Mouse (Mus musculus) cerebral cortex, adult 2 months (tissue): ENCODE data around the gene Tbc1d10a.

ENCODE experiments used
- WGBS: fragments of 180-500 bp; shearing (Covaris S2); methylation state at CpG from one replicate; pipeline ENCODE4 v1.1.7; 2018; 5-methylcytosine and 5-hydroxymethylcytosine counted together

Gene Tbc1d10a

DNA sequence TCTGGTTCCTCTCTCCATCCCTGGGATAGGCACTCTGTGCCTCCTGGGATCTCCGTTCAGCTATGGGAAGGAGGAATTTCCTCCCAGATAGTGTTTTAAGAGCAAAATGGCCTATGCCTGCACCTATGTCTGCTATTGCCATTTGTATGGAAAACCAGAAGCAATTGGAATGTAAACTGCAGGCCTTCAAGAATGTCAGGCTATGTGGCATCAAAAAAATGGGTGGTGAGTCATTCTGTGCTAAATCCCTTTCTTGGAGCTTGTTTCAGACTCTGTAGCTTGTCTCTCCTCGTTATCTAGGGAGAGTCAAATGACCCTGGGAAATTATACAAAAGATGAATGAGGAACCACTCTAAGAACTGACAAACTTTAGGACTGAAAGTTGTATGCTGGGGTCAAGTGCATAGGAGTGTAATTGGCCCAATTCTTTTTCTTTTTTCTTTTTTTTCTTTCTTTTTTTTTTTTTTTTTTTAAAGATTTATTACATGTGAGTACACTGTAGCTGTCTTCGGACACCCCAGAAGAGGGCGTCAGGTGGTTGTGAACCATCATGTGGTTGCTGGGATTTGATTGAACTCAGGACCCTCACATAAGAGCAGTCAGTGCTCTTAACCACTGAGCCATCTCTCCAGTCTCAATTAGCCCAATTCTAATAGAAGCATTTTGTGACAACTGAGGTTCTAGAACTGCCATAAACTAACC lies 2.2 kb upstream of the Tbc1d10a start:
- WGBS: 53% methylated on average over 4 of the region's 4 CpGs

DNA sequence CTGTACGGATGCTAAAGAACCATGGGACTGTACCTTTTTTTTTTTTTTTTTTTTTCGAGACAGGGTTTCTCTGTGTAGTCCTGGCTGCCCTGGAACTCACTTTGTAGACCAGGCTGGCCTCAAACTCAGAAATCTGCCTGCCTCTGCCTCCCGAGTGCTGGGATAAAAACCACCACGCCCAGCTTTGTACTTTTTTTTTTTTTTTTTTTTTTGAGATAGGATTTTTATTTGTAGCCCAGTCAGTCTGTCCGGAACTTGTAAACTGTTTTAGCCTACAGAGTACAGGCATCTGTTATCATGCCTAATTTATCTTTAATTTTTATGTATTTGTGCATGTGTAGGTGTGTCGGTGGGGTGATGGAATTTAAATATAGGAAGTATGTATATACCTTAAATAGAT lies 1.1 kb upstream of the Tbc1d10a start:
- 65% methylated on average over 6 of the region's 6 CpGs for WGBS

GRCm38 (mm10) chr11:4187318-4187700 lies 720 bp downstream of the Tbc1d10a start:
- WGBS: 17% methylated on average over 9 of the region's 9 CpGs

GRCm38 (mm10) chr11:4189182-4189581 lies 2.6 kb downstream of the Tbc1d10a start:
- WGBS: 75% methylated on average over 6 of the region's 6 CpGs

DNA sequence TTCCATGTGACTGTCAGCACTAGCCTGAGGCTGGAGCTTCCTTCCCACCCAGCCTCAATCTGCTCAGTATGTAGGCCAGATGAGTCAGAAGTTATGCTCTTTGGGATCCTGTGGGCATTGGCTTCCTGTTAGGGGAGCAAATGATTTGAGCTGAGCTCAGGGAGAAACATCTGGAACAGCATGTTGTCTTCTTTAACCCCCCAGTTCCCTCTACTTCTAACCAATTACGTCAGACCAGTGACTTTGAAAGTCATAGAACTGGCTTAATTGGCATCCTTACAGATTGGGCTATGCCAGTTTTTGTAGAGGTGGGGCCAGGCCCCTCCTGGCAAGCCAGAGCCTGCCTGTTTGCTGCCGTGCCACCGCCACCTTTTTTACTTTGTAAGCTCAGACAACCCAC lies 4.1 kb downstream of the Tbc1d10a start:
- WGBS: 64% methylated on average over 3 of the region's 3 CpGs

DNA sequence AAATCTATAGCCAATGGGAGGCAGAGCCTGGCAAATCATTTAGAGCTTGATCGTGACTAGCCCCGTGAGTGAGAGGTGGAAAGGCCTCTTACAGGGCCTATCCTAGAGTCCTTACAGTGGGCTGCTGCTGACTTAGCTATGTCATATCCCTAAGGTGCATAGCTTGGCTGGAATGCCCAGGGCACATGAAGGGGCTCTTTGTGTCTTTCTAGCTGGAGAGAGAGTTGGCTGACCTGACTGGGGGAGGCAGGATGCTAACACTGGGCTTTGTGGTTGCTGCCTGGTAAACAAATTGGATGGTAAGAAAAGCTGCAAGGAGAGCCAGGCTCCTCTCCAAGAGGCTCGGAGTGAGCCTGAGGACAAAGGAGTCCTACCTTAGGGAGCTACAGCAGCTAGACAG lies 6.2 kb downstream of the Tbc1d10a start:
- 69% methylated on average over 3 of the region's 3 CpGs for WGBS

GRCm38 (mm10) chr11:4195597-4196031 lies 9.0 kb downstream of the Tbc1d10a start:
- WGBS: 84% methylated on average over 3 of the region's 3 CpGs

- WGBS: 86% methylated on average over 8 of the region's 8 CpGs
These were observed 10.0 kb downstream of the Tbc1d10a start for GRCm38 (mm10) chr11:4196636-4197035.

- WGBS: 57% methylated on average over 1 of the region's 1 CpGs
These were observed 11.1 kb downstream of the Tbc1d10a start for GRCm38 (mm10) chr11:4197691-4198090.

DNA sequence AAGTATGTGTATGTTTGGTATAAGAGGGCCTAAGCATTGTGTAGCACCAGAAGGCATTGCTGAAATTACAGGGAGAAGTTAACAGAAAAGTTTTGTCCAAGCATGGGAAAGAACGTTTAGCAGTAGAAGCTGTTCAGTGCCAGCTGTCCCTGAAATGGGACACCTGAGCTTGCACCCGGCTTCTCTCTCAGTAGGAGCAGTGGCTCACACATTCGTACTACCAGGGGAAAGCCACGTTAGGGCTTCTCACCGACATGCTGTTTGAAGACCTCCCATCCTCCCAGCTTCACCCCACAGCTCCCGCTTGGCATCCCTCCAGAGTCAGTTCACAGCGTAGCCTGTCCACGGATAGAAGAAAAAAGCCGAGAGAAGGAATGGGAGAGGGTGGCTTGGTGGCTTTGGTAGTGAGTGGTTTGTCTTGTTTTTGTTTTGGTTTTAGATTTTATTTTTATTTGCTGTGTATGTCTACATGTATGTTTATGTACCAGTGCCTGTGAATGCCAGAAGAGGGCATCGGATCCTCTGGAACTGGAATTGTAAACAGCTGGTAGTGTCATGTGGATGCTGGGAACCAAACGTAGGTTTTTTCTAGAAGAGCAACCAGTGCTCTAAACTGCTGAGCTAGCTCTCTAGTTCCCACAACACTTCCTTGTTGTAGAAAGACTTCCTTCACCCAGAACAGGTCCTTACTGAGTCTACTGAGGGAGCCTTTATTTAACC lies 15.6 kb downstream of the Tbc1d10a start:
- WGBS: 58% methylated on average over 11 of the region's 11 CpGs

- 77% methylated on average over 12 of the region's 12 CpGs for WGBS
These were observed 16.6 kb downstream of the Tbc1d10a start for GRCm38 (mm10) chr11:4202995-4203704.

GRCm38 (mm10) chr11:4203705-4204074 lies 17.1 kb downstream of the Tbc1d10a start:
- 33% methylated on average over 2 of the region's 2 CpGs for WGBS

DNA sequence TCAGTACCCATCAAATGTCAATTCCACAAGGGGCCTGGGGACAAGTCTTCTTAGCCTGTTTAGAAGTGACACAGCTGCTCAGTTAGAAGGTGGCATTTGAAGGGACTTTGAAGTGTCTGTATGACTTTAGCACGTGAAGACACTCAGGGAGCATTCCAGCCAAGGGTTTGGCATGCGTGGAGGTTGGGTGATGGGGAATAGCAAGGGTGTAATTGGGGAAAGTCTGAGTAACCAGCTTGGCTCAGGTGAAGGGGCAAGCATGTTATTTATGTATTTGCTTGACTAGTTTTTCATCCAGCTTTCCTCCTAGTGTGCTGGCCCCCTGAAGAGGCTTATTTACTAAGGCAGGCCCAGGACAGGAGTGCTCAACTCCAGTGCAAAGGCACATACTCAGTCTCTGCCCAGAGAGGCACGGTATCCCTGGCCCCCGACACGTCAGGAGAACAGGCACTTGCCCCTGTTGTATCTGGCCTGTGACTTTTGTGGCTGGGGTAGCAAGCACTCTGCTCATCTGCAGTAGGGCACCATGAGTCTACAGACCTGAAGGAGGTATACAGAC lies 18.6 kb downstream of the Tbc1d10a start:
- WGBS: 82% methylated on average over 5 of the region's 5 CpGs

GRCm38 (mm10) chr11:4205951-4206350 lies 19.4 kb downstream of the Tbc1d10a start:
- 65% methylated on average over 7 of the region's 7 CpGs for WGBS

GRCm38 (mm10) chr11:4206563-4206962 lies 20.0 kb downstream of the Tbc1d10a start:
- WGBS: 58% methylated on average over 6 of the region's 6 CpGs

DNA sequence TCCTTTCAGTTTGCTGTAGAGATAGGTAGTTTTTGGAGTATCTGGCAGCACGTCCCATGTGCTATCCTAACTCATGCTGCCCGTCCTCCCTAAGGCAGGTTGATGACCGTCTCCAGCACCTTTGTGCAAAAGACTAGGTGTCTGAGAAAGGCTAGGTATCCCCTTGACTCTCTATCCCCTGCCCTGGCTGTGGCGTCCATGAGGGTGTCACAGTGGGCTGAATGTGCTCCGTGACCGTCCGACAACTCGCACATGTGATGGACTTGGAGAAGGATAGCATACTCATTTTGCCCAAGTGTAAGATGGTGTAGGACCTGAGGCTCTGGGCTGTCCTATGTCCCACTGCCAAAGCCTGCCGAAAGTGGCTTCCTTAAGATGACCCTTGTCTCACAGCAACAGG lies 21.1 kb downstream of the Tbc1d10a start:
- 92% methylated on average over 9 of the region's 9 CpGs for whole genome bisulfite sequencing

DNA sequence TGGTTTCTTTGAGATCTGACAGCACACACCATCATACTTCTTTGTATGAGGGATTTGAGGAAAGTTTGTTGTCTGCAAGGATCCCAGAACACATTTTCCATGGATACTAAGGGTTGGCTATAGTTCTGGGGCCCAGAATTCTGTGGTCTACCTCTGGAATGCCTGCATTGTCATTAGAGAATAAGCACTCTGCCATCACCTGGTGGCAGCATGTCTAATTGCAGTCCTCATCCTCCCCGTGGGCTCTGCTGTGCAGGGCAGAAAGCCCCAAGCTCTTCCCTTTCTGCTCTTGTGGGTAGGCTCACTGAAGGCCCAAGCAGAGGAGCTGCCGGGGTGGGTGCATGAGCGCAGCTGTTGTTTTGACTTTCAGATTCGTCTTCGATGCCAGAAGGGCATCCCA lies 23.0 kb downstream of the Tbc1d10a start:
- 80% methylated on average over 5 of the region's 5 CpGs for whole genome bisulfite sequencing

DNA sequence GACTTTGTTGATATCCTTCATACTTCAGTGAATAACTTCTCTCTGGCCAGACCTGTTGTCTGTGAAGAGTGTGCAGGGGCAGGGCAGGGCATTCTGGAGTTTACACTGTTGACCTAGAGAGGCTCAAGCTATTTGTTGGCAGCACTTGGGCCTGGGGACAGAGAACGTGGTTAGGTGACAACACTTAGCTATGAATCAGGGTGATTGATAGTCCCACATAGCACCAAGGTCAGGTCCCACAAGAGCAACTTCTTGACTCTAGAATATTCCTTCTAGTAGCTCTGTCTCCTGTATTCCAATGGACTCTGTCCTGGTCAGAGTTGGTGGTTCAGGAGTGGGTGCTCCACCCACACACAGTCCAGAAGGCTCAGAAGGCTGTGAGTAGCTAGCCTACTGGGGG lies 24.2 kb downstream of the Tbc1d10a start:
- WGBS: 85% methylated on average over 1 of the region's 1 CpGs

DNA sequence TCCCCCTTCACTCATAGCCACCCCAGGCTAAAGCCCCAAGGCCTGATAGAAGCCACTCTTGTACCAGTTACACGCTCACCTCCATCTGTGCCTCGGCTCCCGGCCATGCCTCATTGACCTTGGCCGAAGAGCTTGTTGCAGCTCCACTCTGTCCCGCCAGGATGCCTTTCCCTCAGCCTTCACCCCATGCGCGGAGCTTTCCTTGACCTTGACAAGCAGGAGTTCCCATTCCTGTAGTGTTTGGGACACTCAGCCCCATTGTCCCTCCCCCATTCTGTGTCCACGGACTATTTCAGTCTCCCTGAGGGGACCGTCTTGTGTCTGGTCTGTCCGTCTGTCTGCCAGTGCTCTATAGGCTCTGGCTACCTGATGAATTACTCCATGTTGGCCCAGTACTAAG lies 26.5 kb downstream of the Tbc1d10a start:
- 92% methylated on average over 10 of the region's 10 CpGs for WGBS

- 96% methylated on average over 14 of the region's 14 CpGs for WGBS
These were observed 28.0 kb downstream of the Tbc1d10a start for GRCm38 (mm10) chr11:4214572-4214971.

DNA sequence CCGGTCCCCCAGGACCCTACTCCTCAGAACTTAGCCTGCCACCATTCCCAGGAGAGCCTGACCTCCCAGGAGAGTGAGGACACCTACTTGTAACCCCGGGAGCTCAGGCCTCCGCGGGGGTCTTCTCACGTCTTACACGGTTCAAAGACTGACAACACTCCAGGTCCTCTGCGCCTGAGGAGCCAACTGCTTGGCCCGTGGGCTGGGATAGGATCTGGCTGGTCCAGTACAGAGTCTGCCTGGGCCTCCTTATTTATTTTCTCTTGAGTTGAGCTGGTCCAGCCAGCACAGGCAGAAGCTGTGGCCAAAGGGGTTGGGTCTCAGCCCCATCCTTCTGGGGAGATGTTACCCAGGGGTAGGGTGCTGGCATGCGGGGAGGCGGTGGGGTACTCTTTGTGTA lies 28.5 kb downstream of the Tbc1d10a start:
- 91% methylated on average over 10 of the region's 10 CpGs for WGBS

DNA sequence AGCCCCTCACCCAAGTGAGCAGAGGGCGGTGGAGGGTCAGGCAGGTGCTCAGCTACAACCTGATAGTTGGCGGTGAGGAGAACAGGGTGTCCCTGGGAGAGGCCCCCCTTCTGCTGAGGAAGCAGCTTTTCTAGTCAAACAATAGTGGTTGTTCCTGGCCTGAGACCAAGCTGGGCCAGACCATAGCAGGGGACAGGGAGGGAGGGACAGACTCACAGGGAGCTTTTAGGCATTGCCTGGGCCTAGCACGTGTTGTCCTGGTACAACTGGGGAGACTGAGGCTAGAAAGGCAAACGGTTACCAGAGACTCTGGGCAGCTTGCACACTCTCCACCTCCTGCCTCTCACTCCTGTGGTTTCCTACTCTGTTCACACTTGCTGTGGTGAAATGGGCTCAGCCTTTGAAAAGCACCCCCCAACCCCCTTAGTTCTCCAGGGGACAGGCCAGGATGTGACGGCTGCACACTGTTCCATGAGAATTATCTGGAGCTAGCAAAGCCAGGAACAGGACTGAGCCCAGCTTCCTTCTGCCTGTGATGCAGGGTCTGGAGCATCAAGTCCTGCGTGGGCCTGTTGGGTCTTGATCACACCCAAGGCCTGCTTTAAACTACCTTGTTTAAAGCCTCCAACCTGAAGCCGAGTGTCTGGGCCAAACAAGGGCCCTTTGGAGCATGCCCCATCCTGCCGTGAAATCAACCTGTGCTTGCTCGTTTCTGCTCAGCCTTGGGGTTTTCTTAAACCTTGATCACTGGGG lies 29.8 kb downstream of the Tbc1d10a start:
- 68% methylated on average over 9 of the region's 9 CpGs for WGBS
